Mouse (Mus musculus): ENCODE data around the gene Ccdc84.

GRCm38 (mm10) chr9:44384596-44384995, 33.8 kb downstream of the Ccdc84 start:
- TF ChIP-seq GATA1 (IDR thresholded peaks at IDR 0.05; ENCODE audit: low read length), result no peak
- no peak for TF ChIP-seq TAL1 (IDR thresholded peaks at IDR 0.05; ENCODE audit: low read length)

All from erythroblast, embryonic 14.5 days (primary cell).